Mouse (Mus musculus): ENCODE measurements at regions not wholly inside any gene's neighbourhood (a gene's known extent, or its start where the extent isn't known, plus 50 kb on each side); places are given as distances from the start of the nearest gene placed in this dataset.
A peak's percentile ranks its signal among the peaks of the same experiment; 100 is the strongest.

GRCm38 (mm10) chr5:112072456-112072855 is 179.9 kb downstream of the Cryba4 start:
- Histone ChIP-seq H3K36me3 (ENCODE audit: control insufficient read depth, insufficient read depth, low read length) (no peaks in the 10 kb centered on the region), H3K9ac (ENCODE audit: low read length) (no peak overlapping the region), H3K4me1 (ENCODE audit: control insufficient read depth, insufficient read depth, low read length) (0 out of 2 replicates have a peak, but pooled peaks cover 10% of the 10 kb centered on the region), H3K4me2 (ENCODE audit: low read length) (no peak overlapping the region), H3K4me3 (ENCODE audit: low read depth, low read length) (no peak overlapping the region), H3K27me3 (replicated peaks; ENCODE audit: control insufficient read depth, insufficient read depth, low read length) (no peaks in the 10 kb centered on the region), H3K27ac (ENCODE audit: low read depth, low read length) (no peak overlapping the region), H3K9me3 (replicated peaks; ENCODE audit: control insufficient read depth, low read length) (no peaks in the 10 kb centered on the region)
- WGBS = 66% methylated on average over 4 of the region's 4 CpGs
- DNase-seq (ENCODE audit: low spot score) = no peak
- no peak for ATAC-seq

- 6% methylated on average over 14 of the region's 14 CpGs for WGBS
- H3K4me2 ChIP-seq (ENCODE audit: low read length) = no peak overlapping the region
- no peak overlapping the region for H3K27ac ChIP-seq (ENCODE audit: low read depth, low read length)
- DNase-seq (ENCODE audit: low spot score) (peak; percentile 48), ATAC-seq (no peak)
- peaks cover 10% of the 10 kb centered on the region; the same call in 1 of the 2 replicates for H3K4me1 ChIP-seq (ENCODE audit: control insufficient read depth, insufficient read depth, low read length)
- no peaks in the 10 kb centered on the region for H3K9me3 ChIP-seq (replicated peaks; ENCODE audit: control insufficient read depth, low read length)
- H3K27me3 ChIP-seq (replicated peaks; ENCODE audit: control insufficient read depth, insufficient read depth, low read length) = no peaks in the 10 kb centered on the region
- no peaks in the 10 kb centered on the region for H3K36me3 ChIP-seq (ENCODE audit: control insufficient read depth, insufficient read depth, low read length)
- H3K4me3 ChIP-seq (ENCODE audit: low read depth, low read length) = no peak overlapping the region
- H3K9ac ChIP-seq (ENCODE audit: low read length) = no peak overlapping the region
Measured at GRCm38 (mm10) chr5:112077097-112077496, 175.2 kb downstream of the Cryba4 start.

DNA sequence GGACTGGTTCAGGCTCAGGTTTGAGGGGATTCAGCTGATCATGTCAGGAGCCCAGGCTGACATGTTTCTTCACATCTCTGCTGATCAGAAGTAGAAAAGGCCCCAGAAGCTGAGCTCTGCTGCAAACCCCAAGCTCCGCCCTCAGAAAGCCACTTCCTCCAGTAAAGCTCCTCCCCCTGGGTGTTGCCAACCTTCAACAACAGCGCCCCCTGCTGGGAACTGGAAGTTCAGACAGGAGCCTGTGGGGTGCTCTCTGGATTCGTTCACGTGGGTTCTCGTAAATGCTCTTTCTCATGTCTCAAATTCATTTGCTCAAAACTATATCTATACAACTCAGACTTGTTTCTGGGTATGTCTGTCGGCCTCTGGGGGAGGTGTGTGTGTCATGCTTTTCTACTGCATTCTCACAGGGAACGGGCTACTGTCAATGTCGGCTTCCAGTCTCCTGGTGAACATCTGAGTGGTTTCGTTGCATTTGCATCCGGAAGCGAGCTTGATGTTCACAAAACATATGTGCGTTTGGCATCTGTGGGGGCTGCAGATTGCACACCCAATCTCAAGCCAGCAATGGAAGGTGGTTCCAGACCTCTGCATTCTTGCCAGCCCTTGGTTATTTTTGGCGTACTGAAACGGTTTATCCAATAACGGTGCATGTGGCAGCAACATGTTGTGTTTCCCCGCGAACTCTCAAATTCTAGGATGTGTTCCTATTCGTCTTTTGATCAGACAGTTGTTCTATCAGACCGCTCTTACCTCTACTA is 174.3 kb downstream of the Cryba4 start:
- Histone ChIP-seq H3K9me3 (replicated peaks; ENCODE audit: control insufficient read depth, low read length) (no peaks in the 10 kb centered on the region), H3K27ac (ENCODE audit: low read depth, low read length) (no peak overlapping the region), H3K4me3 (ENCODE audit: low read depth, low read length) (no peak overlapping the region), H3K4me1 (ENCODE audit: control insufficient read depth, insufficient read depth, low read length) (peaks cover 10% of the 10 kb centered on the region; the same call in 1 of the 2 replicates), H3K4me2 (ENCODE audit: low read length) (no peak overlapping the region), H3K9ac (ENCODE audit: low read length) (no peak overlapping the region), H3K27me3 (replicated peaks; ENCODE audit: control insufficient read depth, insufficient read depth, low read length) (no peaks in the 10 kb centered on the region), H3K36me3 (ENCODE audit: control insufficient read depth, insufficient read depth, low read length) (no peaks in the 10 kb centered on the region)
- WGBS = 73% methylated on average over 19 of the region's 19 CpGs
- peak; percentile 78 for DNase-seq (ENCODE audit: low spot score)
- no peak for ATAC-seq

GRCm38 (mm10) chr5:112081006-112081405 is 171.3 kb downstream of the Cryba4 start:
- H3K36me3 ChIP-seq (ENCODE audit: control insufficient read depth, insufficient read depth, low read length) = no peaks in the 10 kb centered on the region
- H3K9ac ChIP-seq (ENCODE audit: low read length) = no peak overlapping the region
- DNase-seq (ENCODE audit: low spot score) (no peak), ATAC-seq (no peak)
- WGBS = 60% methylated on average over 6 of the region's 6 CpGs
- peaks cover 10% of the 10 kb centered on the region; the same call in 1 of the 2 replicates for H3K4me1 ChIP-seq (ENCODE audit: control insufficient read depth, insufficient read depth, low read length)
- H3K27ac ChIP-seq (ENCODE audit: low read depth, low read length) = no peak overlapping the region
- no peaks in the 10 kb centered on the region for H3K9me3 ChIP-seq (replicated peaks; ENCODE audit: control insufficient read depth, low read length)
- H3K4me2 ChIP-seq (ENCODE audit: low read length) = no peak overlapping the region
- no peak overlapping the region for H3K4me3 ChIP-seq (ENCODE audit: low read depth, low read length)
- no peaks in the 10 kb centered on the region for H3K27me3 ChIP-seq (replicated peaks; ENCODE audit: control insufficient read depth, insufficient read depth, low read length)

DNA sequence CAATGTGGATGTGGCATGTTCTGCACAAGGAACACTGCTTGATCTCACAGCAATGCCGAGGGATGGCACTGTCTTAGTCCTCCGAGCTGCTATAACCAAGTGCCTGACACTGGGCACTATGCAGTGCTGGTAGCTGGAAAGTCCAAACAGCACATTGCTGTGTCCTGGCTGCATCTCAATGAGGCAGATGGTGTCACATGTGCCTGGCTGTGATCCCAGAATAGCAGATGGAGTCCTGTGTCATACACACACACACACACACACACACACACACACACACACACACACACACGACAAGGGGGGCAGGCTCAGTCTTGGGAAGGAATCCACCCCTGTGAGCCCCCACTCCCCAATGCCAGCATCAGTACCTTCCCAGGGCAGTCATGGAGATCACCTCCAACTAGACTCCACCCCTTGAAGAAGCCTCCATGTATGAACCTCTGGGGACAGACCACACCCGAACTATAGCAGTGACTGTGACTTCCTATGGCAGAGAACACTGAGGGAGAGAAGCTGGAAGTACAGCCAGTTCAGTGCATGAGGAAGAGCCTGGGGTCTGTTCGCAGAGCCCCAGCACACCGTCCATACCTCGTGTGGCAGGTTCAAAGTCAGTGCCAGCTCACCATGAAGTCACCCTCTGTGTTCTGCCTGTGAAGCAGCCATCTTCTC is 160.3 kb downstream of the Cryba4 start:
- Histone ChIP-seq H3K4me3 (ENCODE audit: low read depth, low read length) (no peak overlapping the region), H3K27ac (ENCODE audit: low read depth, low read length) (peak overlapping the region; percentile 66; the same call in 1 of the 2 replicates), H3K27me3 (replicated peaks; ENCODE audit: control insufficient read depth, insufficient read depth, low read length) (no peaks in the 10 kb centered on the region), H3K36me3 (ENCODE audit: control insufficient read depth, insufficient read depth, low read length) (no peaks in the 10 kb centered on the region), H3K9ac (ENCODE audit: low read length) (no peak overlapping the region), H3K9me3 (replicated peaks; ENCODE audit: control insufficient read depth, low read length) (no peaks in the 10 kb centered on the region), H3K4me2 (ENCODE audit: low read length) (no peak overlapping the region), H3K4me1 (ENCODE audit: control insufficient read depth, insufficient read depth, low read length) (peaks cover 33% of the 10 kb centered on the region)
- DNase-seq (ENCODE audit: low spot score) (peak; percentile 89), ATAC-seq (peak; percentile 72)
- WGBS = 60% methylated on average over 7 of the region's 7 CpGs

DNA sequence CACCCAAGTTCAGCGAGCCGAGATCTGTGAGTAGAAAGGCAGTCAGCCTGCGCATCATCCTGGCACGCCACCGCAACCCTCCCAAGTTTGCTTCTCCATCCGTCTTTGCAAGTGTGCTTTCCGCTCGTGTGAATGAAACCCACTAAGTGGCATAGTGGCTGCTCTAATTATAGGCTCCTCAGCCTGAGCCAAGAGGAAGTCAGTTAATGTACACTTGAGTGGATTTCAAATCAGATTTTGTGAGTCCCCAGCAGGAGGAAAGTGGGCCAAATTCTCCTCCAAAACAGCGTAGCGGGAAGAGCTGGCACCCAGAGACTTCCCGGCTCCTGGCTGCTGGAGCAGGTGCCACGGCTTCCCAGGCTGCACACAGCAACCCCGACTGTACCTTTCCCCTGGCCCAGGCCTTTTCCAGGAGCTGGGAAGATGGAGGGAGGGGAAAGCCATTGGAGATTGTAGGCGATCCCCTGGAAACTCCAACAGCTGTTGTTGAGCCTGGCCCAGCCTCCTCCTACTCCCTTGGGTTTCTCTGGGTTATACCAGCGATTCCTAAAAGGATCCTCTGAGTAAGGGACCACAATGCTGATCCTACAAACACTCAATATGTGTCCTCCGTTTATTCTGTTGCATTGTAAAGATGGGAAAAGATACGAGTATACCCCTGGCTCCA is 158.3 kb downstream of the Cryba4 start:
- Histone ChIP-seq H3K9me3 (replicated peaks; ENCODE audit: control insufficient read depth, low read length) (no peaks in the 10 kb centered on the region), H3K27me3 (replicated peaks; ENCODE audit: control insufficient read depth, insufficient read depth, low read length) (no peaks in the 10 kb centered on the region), H3K4me1 (ENCODE audit: control insufficient read depth, insufficient read depth, low read length) (peaks cover 40% of the 10 kb centered on the region), H3K9ac (ENCODE audit: low read length) (no peak overlapping the region), H3K4me2 (ENCODE audit: low read length) (no peak overlapping the region), H3K27ac (ENCODE audit: low read depth, low read length) (peak overlapping the region; percentile 81), H3K36me3 (ENCODE audit: control insufficient read depth, insufficient read depth, low read length) (no peaks in the 10 kb centered on the region), H3K4me3 (ENCODE audit: low read depth, low read length) (no peak overlapping the region)
- DNase-seq (ENCODE audit: low spot score) (peak; percentile 94), ATAC-seq (peak; percentile 73)
- 30% methylated on average over 17 of the region's 17 CpGs for WGBS

DNA sequence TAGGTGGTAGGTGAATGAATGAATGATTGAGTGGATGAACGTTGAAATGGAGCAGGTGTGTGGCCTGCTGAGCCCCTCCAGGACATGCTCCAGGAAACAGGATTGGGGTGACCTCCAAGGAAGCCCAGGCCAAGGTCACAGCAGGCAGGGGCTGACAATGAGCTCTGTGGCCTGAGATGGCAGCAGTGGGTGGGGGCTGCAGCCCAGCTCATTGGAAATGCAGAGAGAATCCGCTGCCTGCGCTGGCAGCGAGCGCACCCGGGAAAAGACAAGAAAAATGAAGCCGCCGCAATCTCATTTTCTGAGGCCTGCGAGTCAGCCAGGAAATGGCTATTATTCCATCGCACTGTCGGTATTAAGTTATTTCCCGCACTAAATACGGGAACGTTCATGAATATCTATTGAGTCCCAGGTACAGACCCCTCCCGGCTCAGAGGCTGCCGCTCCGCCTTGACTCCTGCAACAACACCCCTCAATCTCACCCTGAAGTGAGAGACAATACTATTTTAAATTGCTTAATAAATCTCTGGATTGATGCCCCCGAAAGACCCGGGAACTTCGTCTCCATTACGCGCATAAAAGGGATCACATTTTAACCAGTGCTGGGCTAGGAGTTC is 153.7 kb downstream of the Cryba4 start:
- no peak for ATAC-seq
- no peak overlapping the region; the same call in 1 of the 2 replicates for H3K4me2 ChIP-seq (ENCODE audit: low read length)
- WGBS = 32% methylated on average over 22 of the region's 22 CpGs

GRCm38 (mm10) chr5:112101739-112102590 is 150.4 kb downstream of the Cryba4 start:
- no peak overlapping the region for H3K9ac ChIP-seq (ENCODE audit: low read length)
- peak; percentile 48; the same call in 1 of the 2 replicates for ATAC-seq
- H3K27me3 ChIP-seq (replicated peaks; ENCODE audit: control insufficient read depth, insufficient read depth, low read length) = no peaks in the 10 kb centered on the region
- H3K27ac ChIP-seq (ENCODE audit: low read depth, low read length) = peak overlapping the region; percentile 68
- H3K4me2 ChIP-seq (ENCODE audit: low read length) = no peak overlapping the region
- H3K36me3 ChIP-seq (ENCODE audit: control insufficient read depth, insufficient read depth, low read length) = no peaks in the 10 kb centered on the region
- WGBS = 60% methylated on average over 17 of the region's 17 CpGs
- peaks cover 15% of the 10 kb centered on the region for H3K4me1 ChIP-seq (ENCODE audit: control insufficient read depth, insufficient read depth, low read length)
- no peaks in the 10 kb centered on the region for H3K9me3 ChIP-seq (replicated peaks; ENCODE audit: control insufficient read depth, low read length)
- peak; percentile 74 for DNase-seq (ENCODE audit: low spot score)
- no peak overlapping the region for H3K4me3 ChIP-seq (ENCODE audit: low read depth, low read length)

More for the DNA sequence above, 153.7 kb downstream of the Cryba4 start:
- Histone ChIP-seq H3K9ac (ENCODE audit: low read length) (peak overlapping the region; percentile 43), H3K4me1 (ENCODE audit: control insufficient read depth, insufficient read depth, low read length) (peaks cover 25% of the 10 kb centered on the region), H3K9me3 (replicated peaks; ENCODE audit: control insufficient read depth, low read length) (no peaks in the 10 kb centered on the region), H3K4me3 (ENCODE audit: low read depth, low read length) (no peak overlapping the region), H3K36me3 (ENCODE audit: control insufficient read depth, insufficient read depth, low read length) (no peaks in the 10 kb centered on the region), H3K27ac (ENCODE audit: low read depth, low read length) (peak overlapping the region; percentile 44; the same call in 1 of the 2 replicates), H3K27me3 (replicated peaks; ENCODE audit: control insufficient read depth, insufficient read depth, low read length) (no peaks in the 10 kb centered on the region)
- DNase-seq (ENCODE audit: low spot score) = peak; percentile 63
